Mouse (Mus musculus) embryonic facial prominence, embryonic 15.5 days (tissue): Measurements from ENCODE around the gene Gripap1. TPM values are rescaled to one million over a fixed set of nuclear protein-coding genes. Genes with fewer than 3 reads are reported as not detected.

ENCODE experiments used
- ATAC-seq: fragments of 200-750 bp; cut with Nextera tagmentation; 2 replicates; pipeline ENCODE4 v1.8.0; 2017; ENCODE audit warnings: low read depth, moderate TSS enrichment; ENCODE audit not compliant: insufficient number of reproducible peaks, low FRiP score, low TSS enrichment
- H3K27ac ChIP-seq: fragments of 300-500 bp; sonication (generic); replicated peaks from 2 replicates; pipeline ENCODE4 v1.5.1; 2015; ENCODE audit warnings: mild to moderate bottlenecking, inconsistent platforms
- H3K27me3 ChIP-seq: fragments of 300-500 bp; sonication (generic); 2 replicates; pipeline ENCODE4 v1.6.1; 2015; ENCODE audit warnings: inconsistent platforms
- H3K36me3 ChIP-seq: fragments of 300-500 bp; sonication (generic); 2 replicates; pipeline ENCODE4 v1.6.1; 2015; ENCODE audit warnings: mild to moderate bottlenecking, inconsistent platforms
- H3K4me1 ChIP-seq: fragments of 300-500 bp; sonication (generic); 2 replicates; pipeline ENCODE4 v1.6.1; 2015; ENCODE audit warnings: inconsistent platforms
- H3K4me2 ChIP-seq: fragments of 300-500 bp; sonication (generic); replicated peaks from 2 replicates; pipeline ENCODE4 v1.6.1; 2015; ENCODE audit warnings: mild to moderate bottlenecking, inconsistent platforms
- H3K4me3 ChIP-seq: fragments of 300-500 bp; sonication (generic); replicated peaks from 2 replicates; pipeline ENCODE4 v1.5.1; 2015; ENCODE audit warnings: mild to moderate bottlenecking, inconsistent platforms
- H3K9ac ChIP-seq: fragments of 300-500 bp; sonication (generic); 2 replicates; pipeline ENCODE4 v1.6.1; 2015; ENCODE audit warnings: inconsistent platforms
- H3K9me3 ChIP-seq: fragments of 300-500 bp; sonication (generic); replicated peaks from 2 replicates; pipeline ENCODE4 v1.6.1; 2016; ENCODE audit warnings: inconsistent platforms
- WGBS: fragments of 180-500 bp; shearing (Covaris S2); methylation state at CpG from one replicate; pipeline ENCODE4 v1.1.7; 2015; 5-methylcytosine and 5-hydroxymethylcytosine counted together
- microRNA counts: library from miRNA; unstranded; fragments of <30 nt; microRNA quantifications from one replicate; lab custom pipeline; 2016
- microRNA-seq: library from miRNA; unstranded; fragments of <30 nt; microRNA quantifications from one replicate; pipeline ENCODE4, GENCODE M21; 2016; ENCODE audit warnings: borderline number of aligned reads
- polyA plus RNA-seq: library from polyadenylated mRNA; unstranded; fragments of >200 nt; fragmentation: Nextera tagmentation; extraction: Ambion mirVana; gene quantifications from 2 replicates; pipeline ENCODE4 v1.2.1, GENCODE M21; 2015

Gene Gripap1
- polyA plus RNA-seq, 1 experiment from 2014 or later: 46.7 TPM

DNA sequence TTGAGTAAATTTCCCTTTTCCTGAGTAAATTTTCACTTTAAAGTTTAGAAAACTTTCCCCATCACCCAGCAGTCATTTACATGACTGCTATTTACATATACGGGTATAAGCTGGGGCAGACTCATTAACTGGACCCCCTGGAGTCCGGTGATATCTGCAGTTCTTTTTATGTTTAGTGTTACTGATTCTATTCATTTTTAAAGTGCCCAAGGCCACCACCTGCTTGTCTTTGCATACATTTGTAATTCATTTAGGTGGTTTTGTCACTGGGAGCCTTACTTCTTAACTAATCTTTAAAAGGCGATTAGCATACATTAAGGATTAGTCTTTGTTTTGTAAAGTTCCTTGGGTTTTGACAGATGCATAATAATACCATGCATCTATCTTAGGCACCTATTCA is 80.3 kb downstream of the Gripap1 start:
- no peak overlapping the region for H3K4me2 ChIP-seq
- H3K27ac ChIP-seq: no peak overlapping the region
- H3K36me3 ChIP-seq: peaks cover 7% of the 10 kb centered on the region; the same call in 1 of the 2 replicates
- no peaks in the 10 kb centered on the region for H3K27me3 ChIP-seq
- H3K9me3 ChIP-seq: no peaks in the 10 kb centered on the region
- H3K9ac ChIP-seq: no peak overlapping the region
- WGBS: 56% methylated on average over 3 of the region's 3 CpGs
- H3K4me1 ChIP-seq: no peaks in the 10 kb centered on the region
- no peak overlapping the region for H3K4me3 ChIP-seq
- ATAC-seq: no peak

MicroRNA genes within 50 kb of the gene (microRNA counts, 519-probe panel; counts per million panel counts)
- 2,311 counts per million, percentile 52 among the panel's probes with 10 or more counts for microRNA mmu-miR-1198 (lab: Ali Mortazavi, UCI)

Small RNA genes lying within 50 kb of the gene (microRNA-seq; reads per million reads assigned to microRNA genes)
- 23.5 reads per million, percentile 39 among the genes with 10 or more reads in this experiment for gene Mir1198

Other genes with a start within 250 kb of the Gripap1 start
- 0.11 TPM in 2 replicates for gene Foxp3, start 216.1 kb upstream of the Gripap1 start, polyA plus RNA-seq
- 2.3 and 2.6 TPM in 2 replicates for gene Ppp1r3f, start 215.5 kb upstream of the Gripap1 start, polyA plus RNA-seq
- gene Ccdc22, start 184.2 kb upstream of the Gripap1 start, polyA plus RNA-seq: 27.4 and 29.9 TPM in 2 replicates
- gene Cacna1f, start 182.7 kb upstream of the Gripap1 start, polyA plus RNA-seq: 0.03 and 0.11 TPM in 2 replicates
- gene Syp, start 151.3 kb upstream of the Gripap1 start, polyA plus RNA-seq: 4.7 and 5.3 TPM in 2 replicates
- 15.2 and 16.6 TPM in 2 replicates for gene Prickle3, start 132.5 kb upstream of the Gripap1 start, polyA plus RNA-seq
- 171 and 180 TPM in 2 replicates for gene Plp2, start 118.4 kb upstream of the Gripap1 start, polyA plus RNA-seq
- 0.46 and 0.48 TPM in 2 replicates for gene Magix, start 108.5 kb upstream of the Gripap1 start, polyA plus RNA-seq
- 37.4 and 37.9 TPM in 2 replicates for gene Gpkow, start 92.6 kb upstream of the Gripap1 start, polyA plus RNA-seq
- 40.6 and 48.0 TPM in 2 replicates for gene Wdr45, start 75.4 kb upstream of the Gripap1 start, polyA plus RNA-seq
- 0.44 and 0.66 TPM in 2 replicates for gene Gm45208, start 67.5 kb upstream of the Gripap1 start, polyA plus RNA-seq
- gene Praf2, start 61.3 kb upstream of the Gripap1 start, polyA plus RNA-seq: 73.5 and 74.7 TPM in 2 replicates
- 17.2 and 22.1 TPM in 2 replicates for gene Ccdc120, start 38.9 kb upstream of the Gripap1 start, polyA plus RNA-seq
- gene Tfe3, start 27.2 kb upstream of the Gripap1 start, polyA plus RNA-seq: 32.8 and 35.9 TPM in 2 replicates
- gene Kcnd1, start 32.5 kb downstream of the Gripap1 start, polyA plus RNA-seq: 1.8 and 1.9 TPM in 2 replicates
- gene Otud5, start 51.6 kb downstream of the Gripap1 start, polyA plus RNA-seq: 51.3 and 53.9 TPM in 2 replicates
- 9.8 and 14.2 TPM in 2 replicates for gene Pim2, start 88.5 kb downstream of the Gripap1 start, polyA plus RNA-seq
- 55.0 and 55.5 TPM in 2 replicates for gene Slc35a2, start 94.3 kb downstream of the Gripap1 start, polyA plus RNA-seq
- 125 and 126 TPM in 2 replicates for gene Pqbp1, start 109.5 kb downstream of the Gripap1 start, polyA plus RNA-seq
- 158 and 169 TPM in 2 replicates for gene Timm17b, start 109.6 kb downstream of the Gripap1 start, polyA plus RNA-seq
- not detected in 2 replicates for gene Gm10491, start 118.1 kb downstream of the Gripap1 start, polyA plus RNA-seq
- not detected in 2 replicates for gene Gm10490, start 119.8 kb downstream of the Gripap1 start, polyA plus RNA-seq
- gene Pcsk1n, start 130.1 kb downstream of the Gripap1 start, polyA plus RNA-seq: 1.7 and 2.7 TPM in 2 replicates
- gene Eras, start 138.8 kb downstream of the Gripap1 start, polyA plus RNA-seq: not detected in 2 replicates
- gene Hdac6, start 158.1 kb downstream of the Gripap1 start, polyA plus RNA-seq: 26.3 and 27.5 TPM in 2 replicates
- gene Gata1, start 188.3 kb downstream of the Gripap1 start, polyA plus RNA-seq: 1.7 and 1.9 TPM in 2 replicates
- gene Glod5, start 228.7 kb downstream of the Gripap1 start, polyA plus RNA-seq: not detected in 2 replicates